Mouse (Mus musculus): Measurements from ENCODE around the gene Retreg1. TPM values are rescaled to one million over a fixed set of nuclear protein-coding genes. Genes with fewer than 3 reads are reported as not detected.
A peak's percentile ranks its signal among the peaks of the same experiment; 100 is the strongest.
"Not testable (repeated sequence)": the region's sequence is repeated elsewhere in the genome, so short reads cannot be mapped to it uniquely, and the experiment has no call there.

The Retreg1 gene
- total and polyA plus RNA-seq, 3 experiments = 41.0 to 328 (median 248) TPM

DNA sequence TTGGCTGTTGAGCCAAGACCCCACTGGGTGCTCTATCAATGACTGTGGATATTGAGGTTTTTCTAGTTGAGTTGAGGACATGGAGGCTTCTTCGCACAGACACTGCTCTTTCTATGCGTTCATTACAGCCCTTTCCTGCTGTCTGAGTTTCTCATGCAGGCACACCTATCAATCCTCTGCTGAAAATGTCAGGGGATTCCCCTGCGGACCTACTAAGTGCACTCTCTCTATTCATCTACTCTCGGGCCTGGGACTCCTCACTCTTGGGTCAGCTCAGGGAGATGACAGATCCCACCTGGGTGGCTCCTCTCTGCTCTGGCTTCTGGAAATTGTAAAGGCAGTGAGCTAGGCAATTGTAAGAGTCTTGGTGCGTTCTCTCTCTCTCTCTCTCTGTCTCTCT, 117.3 kb downstream of the Retreg1 start:
- 84% methylated on average over 5 of the region's 5 CpGs for WGBS
- peaks cover 23% of the 10 kb centered on the region for H3K36me3 ChIP-seq (ENCODE audit: control insufficient read depth, insufficient read depth, low read length)
- intact Hi-C loops (cut with DNase I) = loop anchor here (2.0 to 10.0 kb wide), 2 partner anchors 149 to 535 kb away; no protein-coding TSS in a partner anchor
- no peak overlapping the region for H3K4me3 ChIP-seq
- no peaks in the 10 kb centered on the region; the same call in 1 of the 2 replicates for H3K79me2 ChIP-seq (replicated peaks; ENCODE audit: control insufficient read depth, insufficient read depth, low read length)
- TF ChIP-seq EP300 (IDR thresholded peaks at IDR 0.05; ENCODE audit: insufficient read depth, low read depth, low read length) = no peak
- no peak for TF ChIP-seq POLR2A (IDR thresholded peaks at IDR 0.05; ENCODE audit: insufficient read depth, low read depth, low read length)
- no peak for TF ChIP-seq CTCF (IDR thresholded peaks at IDR 0.05)
- H3K9ac ChIP-seq (ENCODE audit: low read depth, low read length) = no peak overlapping the region
- H3K27me3 ChIP-seq (ENCODE audit: control insufficient read depth, insufficient read depth, low read length) = no peaks in the 10 kb centered on the region
- H3K4me1 ChIP-seq (ENCODE audit: control insufficient read depth, insufficient read depth, low read length) = peaks cover 4% of the 10 kb centered on the region
- no peak overlapping the region for H3K27ac ChIP-seq
- DNase-seq = no peak

DNA sequence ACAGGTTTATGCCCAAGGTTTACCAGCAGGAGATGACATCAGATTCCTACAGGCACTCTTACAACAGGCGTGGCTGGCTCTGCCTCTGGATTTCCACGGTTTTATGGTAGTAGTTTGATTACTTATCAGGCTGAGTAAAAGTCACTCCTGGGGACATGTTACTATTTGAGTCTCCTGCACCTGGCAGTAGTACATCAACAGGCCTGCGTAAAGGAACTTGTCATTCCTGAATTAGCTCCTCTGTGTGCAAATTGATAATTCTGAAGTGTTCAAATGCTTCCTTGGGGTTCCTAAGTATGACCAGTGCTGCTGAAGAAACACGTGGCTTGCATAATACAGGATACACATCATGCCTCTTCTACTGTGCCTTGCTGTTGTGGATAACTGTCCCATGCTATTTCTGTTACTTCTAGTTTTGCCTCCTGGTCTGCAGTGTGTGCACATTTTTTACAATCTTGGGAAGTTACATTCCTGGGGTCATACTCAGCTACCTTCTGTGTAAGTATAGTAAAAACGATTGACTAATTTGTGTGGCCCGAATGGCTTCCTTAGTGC, 123.3 kb downstream of the Retreg1 start:
- Histone ChIP-seq H3K27me3 (ENCODE audit: control insufficient read depth, insufficient read depth, low read length) (no peaks in the 10 kb centered on the region), H3K36me3 (ENCODE audit: control insufficient read depth, insufficient read depth, low read length) (peaks cover 36% of the 10 kb centered on the region), H3K79me2 (replicated peaks; ENCODE audit: control insufficient read depth, insufficient read depth, low read length) (no peaks in the 10 kb centered on the region; the same call in 1 of the 2 replicates), H3K4me1 (ENCODE audit: control insufficient read depth, insufficient read depth, low read length) (no peaks in the 10 kb centered on the region; the same call in 1 of the 2 replicates), H3K9ac (ENCODE audit: low read depth, low read length) (no peak overlapping the region), H3K4me3 (no peak overlapping the region), H3K27ac (no peak overlapping the region)
- TF ChIP-seq EP300 (IDR thresholded peaks at IDR 0.05; ENCODE audit: insufficient read depth, low read depth, low read length) (no peak), CTCF (IDR thresholded peaks at IDR 0.05) (no peak), POLR2A (IDR thresholded peaks at IDR 0.05; ENCODE audit: insufficient read depth, low read depth, low read length) (no peak)
- DNase-seq = no peak
- intact Hi-C loops (cut with DNase I) = loop anchor here (10.0 kb wide), 1 partner anchor 541 kb away; no protein-coding TSS in a partner anchor
- WGBS = 27% methylated on average over 6 of the region's 6 CpGs

DNA sequence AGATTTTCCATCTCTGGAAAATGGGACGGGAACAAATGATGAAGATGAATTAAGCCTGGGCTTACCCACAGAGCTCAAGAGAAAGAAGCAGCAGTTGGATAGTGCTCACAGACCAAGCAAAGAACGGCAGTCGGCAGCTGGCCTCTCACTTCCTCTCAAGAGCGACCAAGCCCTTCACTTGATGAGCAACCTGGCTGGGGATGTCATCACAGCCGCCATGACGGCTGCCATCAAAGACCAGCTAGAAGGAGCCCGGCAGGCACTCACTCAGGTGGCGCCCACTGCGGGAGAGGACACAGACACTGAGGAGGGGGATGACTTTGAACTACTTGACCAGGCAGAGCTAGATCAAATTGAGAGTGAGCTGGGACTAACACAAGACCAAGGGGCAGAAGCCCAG, 128.6 kb downstream of the Retreg1 start:
- H3K36me3 ChIP-seq (ENCODE audit: control insufficient read depth, insufficient read depth, low read length) = peaks cover 12% of the 10 kb centered on the region
- TF ChIP-seq CTCF (IDR thresholded peaks at IDR 0.05) = no peak
- H3K4me3 ChIP-seq = no peak overlapping the region
- H3K9ac ChIP-seq (ENCODE audit: low read depth, low read length) = no peak overlapping the region
- no peak overlapping the region for H3K27ac ChIP-seq
- no peaks in the 10 kb centered on the region for H3K27me3 ChIP-seq (ENCODE audit: control insufficient read depth, insufficient read depth, low read length)
- no peaks in the 10 kb centered on the region for H3K79me2 ChIP-seq (replicated peaks; ENCODE audit: control insufficient read depth, insufficient read depth, low read length)
- 82% methylated on average over 9 of the region's 9 CpGs for whole genome bisulfite sequencing
- intact Hi-C loops (cut with DNase I) = no loop called here
- H3K4me1 ChIP-seq (ENCODE audit: control insufficient read depth, insufficient read depth, low read length) = no peaks in the 10 kb centered on the region
- no peak for DNase-seq

DNA sequence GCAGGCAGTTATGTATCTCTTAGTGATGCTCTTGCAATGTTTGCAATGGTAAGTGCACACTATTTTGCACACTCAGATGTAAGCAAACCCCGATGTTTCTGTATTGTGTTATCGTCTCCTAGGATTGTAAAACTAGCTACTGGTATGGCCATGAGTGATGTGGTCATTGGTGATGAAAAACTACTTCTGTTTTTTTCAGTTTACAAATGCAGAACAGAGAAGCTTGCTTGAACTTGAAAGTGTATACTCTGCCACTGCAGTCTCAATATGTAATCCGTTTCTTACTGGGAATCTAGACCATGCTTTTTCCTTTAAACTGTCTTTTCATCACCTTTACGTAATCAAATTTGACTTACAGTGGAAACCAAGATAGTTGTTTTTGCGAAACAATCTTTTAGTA, 129.8 kb downstream of the Retreg1 start:
- intact Hi-C loops (cut with DNase I) = no loop called here
- 81% methylated on average over 5 of the region's 5 CpGs for WGBS
- Histone ChIP-seq H3K79me2 (replicated peaks; ENCODE audit: control insufficient read depth, insufficient read depth, low read length) (no peaks in the 10 kb centered on the region), H3K27ac (no peak overlapping the region), H3K27me3 (ENCODE audit: control insufficient read depth, insufficient read depth, low read length) (no peaks in the 10 kb centered on the region), H3K36me3 (ENCODE audit: control insufficient read depth, insufficient read depth, low read length) (peaks cover 6% of the 10 kb centered on the region), H3K4me3 (no peak overlapping the region), H3K9ac (ENCODE audit: low read depth, low read length) (no peak overlapping the region), H3K4me1 (ENCODE audit: control insufficient read depth, insufficient read depth, low read length) (no peaks in the 10 kb centered on the region)
- no peak for DNase-seq
- TF ChIP-seq POLR2A (IDR thresholded peaks at IDR 0.05; ENCODE audit: insufficient read depth, low read depth, low read length) (no peak), EP300 (IDR thresholded peaks at IDR 0.05; ENCODE audit: insufficient read depth, low read depth, low read length) (no peak)

DNA sequence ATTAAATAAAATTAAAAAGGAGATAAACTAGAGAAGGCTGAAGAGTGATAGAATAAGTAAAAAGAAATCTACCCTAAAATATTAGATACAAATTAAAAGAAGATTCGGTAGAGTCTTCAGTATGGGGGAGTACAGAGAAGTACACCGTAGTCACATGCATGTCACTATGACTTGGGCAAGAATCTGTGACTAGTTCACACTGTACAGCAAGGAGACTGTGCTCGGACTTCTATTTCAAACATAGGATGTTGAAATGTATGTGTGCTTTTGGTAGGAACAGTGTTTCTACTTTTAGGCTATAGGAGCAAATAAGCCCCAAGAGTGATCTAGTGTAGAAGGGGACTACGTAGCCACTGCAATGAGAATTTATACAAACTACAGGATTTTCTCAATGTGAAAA, 131.4 kb downstream of the Retreg1 start:
- no peak overlapping the region for H3K4me3 ChIP-seq
- H3K36me3 ChIP-seq (ENCODE audit: control insufficient read depth, insufficient read depth, low read length) = peaks cover 2% of the 10 kb centered on the region; the same call in 1 of the 2 replicates
- DNase-seq = no peak
- no peaks in the 10 kb centered on the region for H3K27me3 ChIP-seq (ENCODE audit: control insufficient read depth, insufficient read depth, low read length)
- WGBS = 95% methylated on average over 4 of the region's 4 CpGs
- no peaks in the 10 kb centered on the region for H3K79me2 ChIP-seq (replicated peaks; ENCODE audit: control insufficient read depth, insufficient read depth, low read length)
- H3K4me1 ChIP-seq (ENCODE audit: control insufficient read depth, insufficient read depth, low read length) = no peaks in the 10 kb centered on the region
- no peak overlapping the region for H3K9ac ChIP-seq (ENCODE audit: low read depth, low read length)
- TF ChIP-seq CTCF (IDR thresholded peaks at IDR 0.05) = no peak
- intact Hi-C loops (cut with DNase I) = no loop called here
- H3K27ac ChIP-seq = no peak overlapping the region

DNA sequence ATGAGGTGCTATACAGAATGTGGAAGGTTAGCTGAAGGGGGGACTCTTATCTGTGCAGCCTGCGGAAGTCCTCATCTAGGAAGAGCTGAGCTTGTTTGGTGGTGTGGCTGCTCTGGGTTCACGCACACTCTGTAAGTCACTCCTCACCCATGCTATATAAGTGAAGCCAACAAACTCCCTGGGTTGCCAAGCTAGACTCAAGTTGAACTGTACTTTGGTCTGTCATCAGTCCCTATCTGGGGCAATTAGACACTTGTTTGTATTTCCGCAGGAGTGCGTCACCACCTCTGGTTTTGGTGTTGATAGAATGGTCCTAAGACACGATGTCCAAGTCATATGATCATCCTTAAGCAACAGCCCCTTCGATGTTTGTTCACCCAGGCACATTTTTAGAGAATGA, 132.8 kb downstream of the Retreg1 start:
- DNase-seq = no peak
- Histone ChIP-seq H3K79me2 (replicated peaks; ENCODE audit: control insufficient read depth, insufficient read depth, low read length) (no peaks in the 10 kb centered on the region), H3K4me1 (ENCODE audit: control insufficient read depth, insufficient read depth, low read length) (no peaks in the 10 kb centered on the region), H3K36me3 (ENCODE audit: control insufficient read depth, insufficient read depth, low read length) (no peaks in the 10 kb centered on the region), H3K27me3 (ENCODE audit: control insufficient read depth, insufficient read depth, low read length) (no peaks in the 10 kb centered on the region), H3K4me3 (no peak overlapping the region), H3K9ac (ENCODE audit: low read depth, low read length) (no peak overlapping the region), H3K27ac (no peak overlapping the region)
- intact Hi-C loops (cut with DNase I) = no loop called here
- no peak for TF ChIP-seq CTCF (IDR thresholded peaks at IDR 0.05)
- no peak for TF ChIP-seq POLR2A (IDR thresholded peaks at IDR 0.05; ENCODE audit: insufficient read depth, low read depth, low read length)
- no peak for TF ChIP-seq EP300 (IDR thresholded peaks at IDR 0.05; ENCODE audit: insufficient read depth, low read depth, low read length)
- WGBS = 49% methylated on average over 6 of the region's 6 CpGs

DNA sequence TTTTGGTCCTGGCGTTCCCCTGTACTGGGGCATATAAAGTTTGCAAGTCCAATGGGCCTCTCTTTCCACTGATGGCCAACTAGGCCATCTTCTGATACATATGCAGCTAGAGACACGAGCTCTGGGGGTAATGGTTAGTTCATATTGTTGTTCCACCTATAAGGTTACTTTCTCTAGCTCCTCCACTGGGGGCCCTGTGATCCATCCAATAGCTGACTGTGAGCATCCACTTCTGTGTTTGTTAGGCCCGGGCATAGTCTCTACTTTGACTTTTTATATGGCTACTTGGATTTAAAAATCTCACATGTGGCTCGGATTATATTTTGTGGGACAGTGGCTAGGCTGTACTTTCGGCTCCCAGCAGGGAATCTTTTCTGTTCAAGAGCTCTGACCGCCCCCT, 140.6 kb downstream of the Retreg1 start:
- Histone ChIP-seq H3K36me3 (ENCODE audit: control insufficient read depth, insufficient read depth, low read length) (peaks cover 23% of the 10 kb centered on the region), H3K4me3 (peak overlapping the region; percentile 90), H3K27ac (peak overlapping the region; percentile 92), H3K9ac (ENCODE audit: low read depth, low read length) (peak overlapping the region; percentile 64)
- DNase-seq; H3K27me3 ChIP-seq (ENCODE audit: control insufficient read depth, insufficient read depth, low read length); H3K4me1 ChIP-seq (ENCODE audit: control insufficient read depth, insufficient read depth, low read length); H3K79me2 ChIP-seq (replicated peaks; ENCODE audit: control insufficient read depth, insufficient read depth, low read length): not testable (repeated sequence)
- WGBS = 18% methylated on average over 6 of the region's 6 CpGs
- intact Hi-C loops (cut with DNase I) = loop anchor here (10.0 kb wide), 1 partner anchor 569 kb away; the partner anchor contains the start of gene Basp1
